Mouse (Mus musculus): ENCODE data around the gene Slc43a2.

Gene Slc43a2

DNA sequence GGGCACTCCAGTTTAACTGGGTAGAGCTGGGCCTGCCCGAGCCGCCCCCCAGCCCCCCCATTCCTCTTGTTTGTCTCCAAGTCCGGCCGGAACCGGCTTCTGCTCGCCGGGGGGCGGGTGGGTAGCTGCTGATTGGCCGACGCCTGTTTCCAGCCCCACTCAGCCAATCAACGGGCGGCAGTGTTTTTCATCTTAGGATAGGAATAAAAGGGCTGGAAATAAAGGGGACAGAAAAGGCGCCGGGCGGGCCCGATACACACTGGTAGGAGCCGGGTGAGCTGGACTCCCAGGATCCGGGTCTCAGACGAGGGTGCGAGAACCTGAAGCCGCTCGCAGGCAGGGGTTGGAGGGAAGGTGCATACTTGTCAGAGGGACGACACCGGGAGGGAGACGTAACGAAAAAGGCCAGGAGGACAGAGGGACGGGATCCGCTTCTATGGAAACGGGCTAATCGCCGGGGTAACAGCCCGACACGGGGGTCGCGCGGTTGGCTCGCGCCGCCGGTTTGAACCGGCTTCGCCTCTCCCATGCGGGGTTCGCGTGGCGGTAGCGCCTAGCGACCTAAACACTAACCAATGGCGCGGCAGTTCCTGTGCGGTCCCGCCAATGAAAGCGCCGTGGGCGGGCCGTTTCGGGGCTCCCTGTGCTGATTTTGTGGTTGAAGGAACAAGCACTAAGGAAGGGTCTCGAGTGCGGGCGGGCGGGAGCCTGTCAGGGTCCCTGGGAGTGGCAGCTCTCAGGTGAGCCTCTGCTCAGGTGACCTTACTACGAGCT is at the start of gene Slc43a2:
Slc43a2 (plus strand) TSS at position 226 of the 774 bp plus-strand sequence.
- peak; percentile 98 for DNase-seq

- DNase-seq, result no peak
These were observed 45.3 kb upstream of the Slc43a2 start for GRCm38 (mm10) chr11:75486192-75486591.

DNA sequence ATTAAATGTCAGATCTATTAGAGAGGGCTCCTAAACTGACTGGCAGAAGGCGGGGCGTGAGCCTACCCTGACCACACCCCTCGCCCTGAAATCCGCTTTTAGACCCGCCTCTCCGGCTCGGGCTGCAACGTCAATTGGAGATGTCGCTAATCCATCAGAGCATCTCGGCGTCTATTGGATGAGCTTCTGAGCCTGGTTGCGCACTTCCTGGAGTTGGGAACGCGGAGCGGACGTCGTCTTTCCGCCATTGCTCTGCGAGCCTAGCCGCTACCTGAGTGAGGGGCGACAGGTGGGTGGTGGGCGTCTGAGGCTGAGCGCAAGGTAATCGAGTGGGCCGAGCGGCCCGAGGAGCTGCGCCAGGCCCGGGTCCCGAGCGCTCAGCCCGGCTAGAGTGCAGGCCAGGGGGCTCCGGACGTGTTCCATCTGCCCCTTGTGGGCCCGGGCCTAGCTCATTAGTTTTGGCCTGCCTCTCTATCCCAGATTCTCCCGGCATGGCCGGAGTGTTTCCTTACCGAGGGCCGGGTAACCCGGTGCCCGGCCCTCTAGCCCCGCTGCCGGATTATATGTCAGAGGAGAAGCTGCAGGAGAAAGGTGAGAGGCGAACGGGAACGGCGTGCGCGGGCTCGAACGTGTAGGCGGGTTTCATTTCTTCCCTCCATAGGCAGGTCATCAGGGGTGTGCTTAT is 44.8 kb upstream of the Slc43a2 start, which contains the start of gene Prpf8:
Prpf8 (plus strand) TSS at position 216 of the 685 bp plus-strand sequence.
- peak; percentile 99 for DNase-seq

- peak; percentile 20 for DNase-seq
These were observed 44.0 kb upstream of the Slc43a2 start for GRCm38 (mm10) chr11:75487496-75487895.

GRCm38 (mm10) chr11:75494296-75495049 is 37.0 kb upstream of the Slc43a2 start:
- no peak for DNase-seq

DNA sequence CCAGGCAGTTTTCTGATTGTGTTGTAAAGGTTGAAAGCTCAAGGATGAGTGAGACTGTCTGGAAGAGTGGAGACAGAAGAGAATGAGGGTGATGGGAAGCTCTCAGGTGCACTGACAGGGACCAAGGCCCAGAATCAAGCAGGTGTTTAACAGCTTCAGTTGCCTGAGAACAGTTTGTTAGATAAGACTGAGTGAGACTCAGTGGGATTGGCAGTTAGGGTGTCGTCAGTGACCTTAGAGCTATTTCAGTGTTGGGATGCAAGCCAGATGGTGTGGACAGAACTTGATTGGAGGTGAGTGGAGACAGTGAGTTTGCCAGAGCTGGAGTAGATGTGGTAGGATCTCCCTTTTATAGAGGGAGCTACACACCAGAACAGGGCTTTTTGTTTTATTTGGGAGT is 33.4 kb upstream of the Slc43a2 start:
- DNase-seq, result no peak

DNA sequence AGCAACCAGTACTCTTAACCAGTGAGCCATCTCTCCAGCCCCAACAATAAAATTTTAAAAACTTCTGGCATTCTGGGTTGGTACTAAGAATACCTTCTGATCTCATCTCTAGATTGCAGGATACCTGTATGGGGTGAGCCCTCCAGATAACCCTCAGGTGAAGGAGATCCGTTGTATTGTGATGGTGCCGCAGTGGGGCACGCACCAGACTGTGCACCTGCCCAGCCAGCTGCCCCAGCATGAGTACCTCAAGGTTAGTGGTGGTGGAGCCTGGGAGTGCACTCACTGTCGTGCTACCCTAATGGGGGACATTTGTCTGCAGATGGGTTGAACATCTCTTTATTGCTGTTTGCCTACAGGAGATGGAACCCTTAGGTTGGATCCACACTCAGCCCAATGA is 23.3 kb upstream of the Slc43a2 start:
- no peak for DNase-seq

DNA sequence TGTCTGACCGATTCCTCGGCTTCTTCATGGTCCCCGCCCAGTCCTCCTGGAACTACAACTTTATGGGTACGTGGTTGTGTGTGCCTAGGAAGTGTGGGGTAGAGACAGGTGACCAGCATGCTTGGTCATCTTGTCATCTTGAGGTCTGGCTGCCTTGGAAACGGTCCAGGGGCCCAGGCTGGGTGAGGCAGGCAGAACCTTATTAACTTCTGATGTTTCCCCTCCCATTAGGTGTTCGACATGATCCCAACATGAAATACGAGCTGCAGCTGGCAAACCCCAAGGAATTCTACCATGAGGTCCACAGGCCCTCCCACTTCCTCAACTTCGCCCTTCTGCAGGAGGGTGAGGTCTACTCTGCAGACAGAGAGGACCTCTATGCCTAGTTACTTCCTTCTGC is 22.6 kb upstream of the Slc43a2 start:
- DNase-seq, result peak; percentile 43

DNA sequence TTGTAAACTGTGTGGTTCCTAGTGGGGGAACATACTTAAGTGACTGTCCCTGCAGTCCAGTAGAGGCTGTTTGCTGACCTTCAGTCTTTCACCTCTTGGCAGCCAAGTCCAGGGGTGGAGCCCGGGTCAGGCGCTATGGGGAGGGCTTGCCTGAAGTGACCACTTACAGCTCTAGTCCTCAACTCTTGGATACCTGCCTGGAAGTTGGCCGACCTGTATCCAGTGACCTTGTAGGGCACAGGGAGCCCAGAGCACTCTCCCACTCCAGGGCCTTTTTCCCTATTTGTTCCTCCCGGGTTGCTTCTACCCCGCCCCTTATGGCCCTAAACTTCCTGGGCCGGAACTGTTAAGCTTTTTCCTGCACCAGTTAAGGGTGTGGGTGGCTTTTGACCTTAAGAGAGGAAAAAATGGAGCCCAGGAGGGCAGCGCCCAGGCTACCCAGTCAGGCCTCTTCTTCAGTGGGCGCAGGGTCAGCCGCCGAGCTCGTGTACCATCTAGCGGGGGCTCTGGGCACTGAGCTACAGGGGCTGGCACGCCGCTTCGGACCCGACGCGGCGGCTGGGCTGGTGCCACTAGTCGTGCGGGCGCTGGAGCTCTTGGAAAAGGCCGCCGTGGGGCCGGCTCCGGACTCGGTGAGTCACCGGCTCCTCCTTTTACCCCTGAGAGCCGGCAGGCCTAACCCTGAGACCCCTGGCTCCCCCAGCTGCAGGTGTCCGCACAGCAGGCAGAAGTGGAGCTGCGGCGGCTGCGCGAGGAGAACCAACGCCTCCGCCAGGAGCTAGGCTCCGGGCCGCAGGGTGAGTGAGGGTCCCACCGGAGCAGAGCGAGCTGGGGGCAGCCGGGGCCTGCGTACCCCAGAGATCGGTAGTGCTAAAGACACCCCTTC is 21.5 kb upstream of the Slc43a2 start, which contains the start of gene Rilp:
Rilp (plus strand) TSS at position 354 of the 886 bp plus-strand sequence.
- peak; percentile 99 for DNase-seq

GRCm38 (mm10) chr11:75510627-75510993 is 20.9 kb upstream of the Slc43a2 start:
- peak; percentile 96 for DNase-seq

DNA sequence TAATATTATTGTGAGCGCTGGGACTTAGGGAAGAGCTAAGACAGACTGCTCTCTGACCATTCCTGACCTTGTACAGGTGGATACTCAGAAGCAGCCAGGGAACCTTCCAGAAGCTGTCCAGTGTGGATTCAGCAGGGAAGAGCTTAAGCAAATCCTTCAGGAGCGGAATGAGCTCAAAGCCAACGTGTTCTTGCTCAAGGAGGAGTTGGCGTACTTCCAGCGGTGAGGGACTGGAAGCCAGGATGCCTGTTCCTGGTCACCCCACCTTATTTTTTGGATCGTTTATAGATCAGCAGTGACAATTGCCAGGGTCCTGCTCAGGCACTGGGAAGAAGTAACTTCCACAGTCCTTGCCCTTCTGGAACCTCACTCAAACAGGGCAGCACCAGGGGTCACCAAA is 20.3 kb upstream of the Slc43a2 start:
- peak; percentile 54 for DNase-seq

GRCm38 (mm10) chr11:75512301-75513018 is 19.0 kb upstream of the Slc43a2 start:
- DNase-seq, result no peak

GRCm38 (mm10) chr11:75513336-75513735 is 18.2 kb upstream of the Slc43a2 start, which contains the start of gene Scarf1:
Gene Scarf1, plus strand, starts transcription at chr11:75513540.
- peak; percentile 75 for DNase-seq

DNA sequence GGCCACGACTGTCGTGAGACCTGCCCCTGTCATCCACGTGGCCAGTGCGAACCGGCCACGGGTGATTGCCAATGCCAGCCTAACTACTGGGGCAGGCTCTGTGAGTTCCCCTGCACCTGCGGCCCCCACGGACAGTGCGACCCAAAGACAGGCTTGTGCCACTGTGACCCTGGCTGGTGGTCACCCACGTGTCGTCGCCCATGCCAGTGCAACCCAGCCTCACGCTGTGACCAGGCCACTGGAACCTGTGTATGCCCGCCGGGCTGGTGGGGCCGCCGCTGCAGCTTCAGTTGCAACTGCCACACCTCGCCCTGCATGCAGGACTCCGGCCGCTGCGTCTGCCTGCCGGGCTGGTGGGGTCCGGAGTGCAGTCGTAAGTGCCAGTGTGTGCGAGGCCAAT is 16.3 kb upstream of the Slc43a2 start:
- DNase-seq, result no peak

DNA sequence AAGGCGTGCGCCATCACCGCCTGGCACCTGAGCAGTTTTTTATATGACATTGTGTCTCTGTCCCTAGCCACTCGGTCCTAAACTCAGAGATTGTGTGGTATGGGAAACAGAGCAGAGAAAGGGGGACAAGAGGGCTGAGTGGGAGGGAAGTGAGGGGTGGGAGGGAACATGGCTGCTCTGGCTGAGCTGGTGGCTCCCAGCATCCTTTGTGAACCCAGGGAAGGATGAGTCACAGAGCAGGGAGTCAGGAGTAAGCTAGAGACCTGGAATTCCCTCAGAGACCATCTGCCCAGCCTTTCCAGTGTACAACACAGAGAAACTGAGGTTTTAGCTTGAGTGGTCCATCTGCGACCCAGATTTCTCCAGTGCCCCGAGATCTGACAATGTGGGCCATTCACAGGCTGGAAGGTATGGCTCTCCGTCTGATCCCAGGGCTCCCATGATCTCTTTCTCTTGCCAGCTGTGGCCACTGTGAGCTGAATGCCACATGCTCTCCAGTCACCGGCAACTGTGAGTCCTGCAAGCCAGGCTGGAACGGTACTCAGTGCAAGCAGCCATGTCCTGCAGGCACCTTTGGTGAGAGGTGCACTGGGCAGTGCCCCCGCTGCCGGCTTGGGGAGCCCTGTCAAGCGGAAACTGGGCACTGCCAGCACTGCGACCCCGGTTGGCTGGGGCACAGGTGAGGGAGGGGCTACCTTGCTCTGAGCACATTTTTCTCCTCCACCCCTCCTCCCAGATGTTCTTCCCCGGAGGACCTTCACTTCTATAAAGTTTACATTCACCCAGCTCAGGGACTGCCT is 11.5 kb upstream of the Slc43a2 start:
- no peak for DNase-seq

- DNase-seq, result no peak
These were observed 9.9 kb upstream of the Slc43a2 start for GRCm38 (mm10) chr11:75521609-75522008.

DNA sequence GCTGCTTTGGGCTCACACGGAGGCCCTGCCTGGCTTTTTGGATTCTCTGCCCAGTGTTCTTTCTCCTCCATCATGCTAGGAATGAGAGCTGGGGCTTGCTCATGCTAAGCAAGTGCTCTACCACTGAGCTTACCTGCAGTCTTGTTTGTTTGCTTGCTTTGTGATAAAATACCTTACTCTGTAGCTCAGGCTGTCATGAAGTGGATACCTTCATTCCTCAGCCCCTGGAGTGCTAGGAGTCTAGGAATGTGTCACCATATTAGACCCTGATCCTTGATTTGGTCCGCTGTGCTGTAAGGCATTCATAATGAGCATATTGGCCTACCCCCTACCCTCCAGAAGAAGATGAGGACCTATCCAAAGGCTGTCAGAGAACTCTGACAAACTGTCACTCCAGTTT is 8.7 kb upstream of the Slc43a2 start:
- no peak for DNase-seq

GRCm38 (mm10) chr11:75525531-75526125 is 5.9 kb upstream of the Slc43a2 start:
- no peak for DNase-seq

DNA sequence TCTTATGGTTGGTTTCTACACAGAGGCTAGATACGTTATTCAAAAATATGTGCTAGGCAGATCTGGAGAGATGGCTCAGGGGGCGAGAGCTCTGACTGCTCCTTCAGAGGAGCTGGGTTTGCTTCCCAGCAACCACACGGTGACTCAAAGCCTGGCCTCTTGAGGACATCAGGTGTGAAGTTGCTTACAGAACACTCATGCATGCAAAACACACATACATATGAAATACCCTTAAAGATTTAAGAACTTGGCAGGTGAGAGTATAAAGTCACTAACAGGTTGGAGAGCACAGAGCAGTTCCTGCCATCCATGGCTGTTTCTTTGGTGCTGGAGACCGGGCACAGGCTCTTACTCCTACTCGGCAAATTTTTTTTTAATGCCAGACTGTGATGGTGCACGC is 4.6 kb upstream of the Slc43a2 start:
- no peak for DNase-seq

DNA sequence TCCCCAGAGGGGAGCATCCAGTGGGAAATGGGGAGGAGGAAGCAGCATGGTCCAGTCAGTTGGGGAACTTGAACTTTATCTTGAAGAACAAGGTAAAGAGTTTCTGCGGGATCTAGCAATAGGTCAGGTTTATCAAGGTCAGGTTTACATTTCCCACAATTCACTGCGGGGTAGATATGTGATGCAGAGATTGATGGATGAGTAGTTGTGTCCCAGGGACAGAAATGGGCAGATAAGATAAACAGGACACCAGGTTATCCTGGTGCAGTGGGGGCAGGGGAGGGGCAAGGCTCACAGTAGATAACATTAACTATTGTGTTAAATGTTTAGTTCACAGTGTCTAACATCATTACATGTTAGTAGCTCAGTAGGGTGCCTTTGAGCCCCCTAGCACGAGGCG is 1.7 kb upstream of the Slc43a2 start:
- DNase-seq, result no peak

Measured in kidney, adult 9 months (tissue).